Mouse (Mus musculus): ENCODE measurements around the gene Tsr2. TPM values are rescaled to one million over a fixed set of nuclear protein-coding genes. Genes with fewer than 3 reads are reported as not detected.
A peak's percentile ranks its signal among the peaks of the same experiment; 100 is the strongest.

The Tsr2 gene
- polyA plus RNA-seq, 1 experiment from 2014 or later: 38.0 TPM

DNA sequence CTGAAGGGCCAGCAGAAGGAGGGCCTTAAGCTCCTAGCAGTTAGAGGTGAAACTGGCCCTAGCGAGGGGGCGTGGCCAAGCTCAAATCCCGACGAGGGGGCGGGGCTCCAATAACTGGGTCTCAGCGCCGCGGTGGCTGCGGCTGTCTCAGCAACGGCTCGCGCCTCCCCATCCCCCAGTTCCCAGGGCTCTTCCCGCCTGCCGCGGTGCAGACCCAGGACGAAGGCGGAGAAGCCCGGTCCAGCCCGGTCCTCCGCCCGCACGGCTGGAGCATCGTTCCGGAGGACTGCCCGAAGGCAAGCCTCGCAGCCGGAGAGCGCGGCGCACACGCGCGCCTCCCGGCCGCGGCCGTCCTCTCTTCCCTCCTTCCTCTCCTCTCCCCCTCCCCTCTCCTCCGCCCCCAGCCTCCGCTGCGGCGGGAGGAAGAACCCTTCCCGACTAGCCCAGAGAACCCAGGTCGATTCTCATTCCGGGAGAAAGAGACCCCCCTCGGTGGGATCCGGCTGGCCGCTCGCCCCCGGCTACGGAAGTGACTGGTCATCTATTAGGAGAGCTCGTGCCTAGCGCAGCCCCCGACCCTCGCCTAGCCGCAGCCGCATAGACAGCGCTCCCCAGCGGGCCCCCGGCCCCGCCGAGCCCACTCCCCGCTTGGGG lies 49.4 kb downstream of the Tsr2 start:
- Histone ChIP-seq H3K4me3 (ENCODE audit: low read depth, low read length) (peak overlapping the region; percentile 62), H3K4me1 (ENCODE audit: insufficient read depth) (no peaks in the 10 kb centered on the region; the same call in 1 of the 2 replicates), H3K9ac (peak overlapping the region; percentile 78), H3K27me3 (ENCODE audit: insufficient read depth, low read length) (no peaks in the 10 kb centered on the region), H3K9me3 (ENCODE audit: low read depth, low read length) (no peaks in the 10 kb centered on the region), H3K4me2 (peak overlapping the region; percentile 72), H3K36me3 (ENCODE audit: insufficient read depth) (0 out of 2 replicates have a peak, but pooled peaks cover 3% of the 10 kb centered on the region), H3K27ac (ENCODE audit: low read depth) (peak overlapping the region; percentile 88)
- DNase-seq (peak; percentile 93), ATAC-seq (ENCODE audit: insufficient read depth) (peak; percentile 91)
- 15% methylated on average over 34 of the region's 62 CpGs for WGBS
- TF ChIP-seq CTCF (IDR thresholded peaks at IDR 0.05; ENCODE audit: low read depth): no peak

- Histone ChIP-seq H3K36me3 (ENCODE audit: insufficient read depth) (0 out of 2 replicates have a peak, but pooled peaks cover 3% of the 10 kb centered on the region), H3K4me3 (ENCODE audit: low read depth, low read length) (peak overlapping the region; percentile 62), H3K27me3 (ENCODE audit: insufficient read depth, low read length) (no peaks in the 10 kb centered on the region), H3K27ac (ENCODE audit: low read depth) (peak overlapping the region; percentile 67), H3K4me1 (ENCODE audit: insufficient read depth) (no peaks in the 10 kb centered on the region; the same call in 1 of the 2 replicates), H3K9ac (no peak overlapping the region), H3K9me3 (ENCODE audit: low read depth, low read length) (no peaks in the 10 kb centered on the region), H3K4me2 (peak overlapping the region; percentile 72)
- ATAC-seq (ENCODE audit: insufficient read depth) (no peak; the same call in 1 of the 2 replicates), DNase-seq (no peak)
- WGBS: 37% methylated on average over 11 of the region's 11 CpGs
- no peak for TF ChIP-seq CTCF (IDR thresholded peaks at IDR 0.05; ENCODE audit: low read depth)
Observed at GRCm38 (mm10) chrX:151046321-151046720, 50.0 kb downstream of the Tsr2 start.

- Histone ChIP-seq H3K36me3 (ENCODE audit: insufficient read depth) (0 out of 2 replicates have a peak, but pooled peaks cover 2% of the 10 kb centered on the region), H3K4me3 (ENCODE audit: low read depth, low read length) (peak within 1 kb of the TSS; percentile 62), H3K4me1 (ENCODE audit: insufficient read depth) (no peaks in the 10 kb centered on the region; the same call in 1 of the 2 replicates), H3K27me3 (ENCODE audit: insufficient read depth, low read length) (no peaks in the 10 kb centered on the region), H3K9me3 (ENCODE audit: low read depth, low read length) (no peaks in the 10 kb centered on the region), H3K9ac (peak within 1 kb of the TSS; percentile 78), H3K27ac (ENCODE audit: low read depth) (peak within 1 kb of the TSS; percentile 88), H3K4me2 (peak within 1 kb of the TSS; percentile 72)
- ATAC-seq (ENCODE audit: insufficient read depth) (no peak), DNase-seq (no peak)
- 94% methylated on average over 8 of the region's 8 CpGs for WGBS
- no peak for TF ChIP-seq CTCF (IDR thresholded peaks at IDR 0.05; ENCODE audit: low read depth)
Observed at GRCm38 (mm10) chrX:151045850-151046249, 50.5 kb downstream of the Tsr2 start, which contains the start of gene Fgd1. Gene Fgd1 (plus strand): TSS chrX:151046150.

GRCm38 (mm10) chrX:151041223-151041622 lies 55.1 kb downstream of the Tsr2 start:
- H3K9ac ChIP-seq: no peak overlapping the region
- ATAC-seq (ENCODE audit: insufficient read depth) (no peak), DNase-seq (no peak)
- H3K4me1 ChIP-seq (ENCODE audit: insufficient read depth): no peaks in the 10 kb centered on the region
- 55% methylated on average over 5 of the region's 5 CpGs for WGBS
- H3K9me3 ChIP-seq (ENCODE audit: low read depth, low read length): no peaks in the 10 kb centered on the region
- H3K4me2 ChIP-seq: no peak overlapping the region
- TF ChIP-seq CTCF (IDR thresholded peaks at IDR 0.05; ENCODE audit: low read depth): no peak
- H3K27ac ChIP-seq (ENCODE audit: low read depth): no peak overlapping the region
- no peak overlapping the region for H3K4me3 ChIP-seq (ENCODE audit: low read depth, low read length)
- no peaks in the 10 kb centered on the region for H3K27me3 ChIP-seq (ENCODE audit: insufficient read depth, low read length)
- H3K36me3 ChIP-seq (ENCODE audit: insufficient read depth): no peaks in the 10 kb centered on the region

Other genes starting within 250 kb of the Tsr2 start
- 27.0 and 29.4 TPM in 2 replicates for gene Gnl3l, start 79.2 kb downstream of the Tsr2 start, polyA plus RNA-seq (2014; fragmentation: Nextera tagmentation; extraction: Ambion mirVana)
- 14.5 and 14.6 TPM in 2 replicates for gene Fgd1, start 50.4 kb downstream of the Tsr2 start, polyA plus RNA-seq (2014; fragmentation: Nextera tagmentation; extraction: Ambion mirVana)
- gene Wnk3, start 101.5 kb upstream of the Tsr2 start, polyA plus RNA-seq (2014; fragmentation: Nextera tagmentation; extraction: Ambion mirVana): 3.0 and 3.8 TPM in 2 replicates
- 3.8 TPM in 2 replicates for gene Fam120c, start 247.6 kb upstream of the Tsr2 start, polyA plus RNA-seq (2014; fragmentation: Nextera tagmentation; extraction: Ambion mirVana)

Measured in lung, embryonic 14.5 days (tissue).